Mouse (Mus musculus): Measurements from ENCODE around the gene Nrf1.

Gene Nrf1

DNA sequence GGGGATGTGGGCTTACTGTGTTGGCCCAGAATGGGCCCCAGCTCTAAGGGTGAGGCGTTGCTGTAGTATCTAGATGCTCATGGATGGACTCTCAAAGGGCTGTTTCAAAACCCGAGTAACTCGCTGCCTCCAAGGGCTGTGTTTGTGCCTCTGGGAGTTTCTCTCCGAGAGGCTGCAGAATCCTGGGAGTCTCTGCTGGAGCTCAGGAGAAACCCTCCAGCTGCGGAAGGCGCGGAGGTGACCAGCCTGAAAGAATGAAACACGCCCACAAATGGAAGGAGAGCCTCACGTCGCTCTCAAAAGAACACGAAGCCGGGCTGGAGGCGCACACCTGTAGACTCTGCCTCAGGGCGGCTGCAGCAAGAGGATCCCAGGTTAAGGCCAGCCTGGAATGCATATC is 129.5 kb downstream of the Nrf1 start:
- DNase-seq: no peak

DNA sequence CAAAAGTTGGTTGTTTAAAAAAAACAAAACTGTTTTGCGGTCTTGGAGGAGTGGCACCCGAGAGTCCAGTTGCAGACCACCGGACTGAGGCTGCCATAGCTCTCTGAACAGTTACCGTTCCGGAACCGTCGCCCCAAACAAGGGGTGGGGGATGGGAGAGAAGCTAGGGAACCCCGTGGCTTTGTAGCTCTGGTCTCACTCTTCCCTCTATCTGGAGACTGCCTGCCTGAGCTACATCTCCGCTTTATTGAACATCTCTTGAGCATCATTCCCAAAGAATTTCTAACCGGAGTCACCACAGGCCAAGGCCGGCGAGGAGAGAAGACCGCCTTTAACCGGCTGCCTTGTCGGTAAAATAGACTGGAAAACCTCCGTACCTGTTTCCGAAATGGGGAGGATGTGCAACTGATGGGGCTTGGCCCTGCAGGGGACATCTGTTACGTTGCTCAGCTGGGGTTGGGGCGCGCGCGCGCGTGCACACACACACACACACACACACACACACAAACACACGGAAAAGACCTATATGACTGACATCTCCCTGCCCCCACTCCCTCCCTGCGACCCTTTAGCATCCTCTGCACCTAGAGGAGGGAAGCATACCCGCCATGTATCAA is 130.3 kb downstream of the Nrf1 start:
- DNase-seq: no peak

- DNase-seq: no peak
Observed at GRCm38 (mm10) chr6:30179046-30179445, 131.3 kb downstream of the Nrf1 start.

GRCm38 (mm10) chr6:30180321-30180720 is 132.5 kb downstream of the Nrf1 start:
- DNase-seq: no peak

- DNase-seq: peak in 1 of 2 experiments; percentile 68
Observed at GRCm38 (mm10) chr6:30182038-30182437, 134.2 kb downstream of the Nrf1 start.

DNA sequence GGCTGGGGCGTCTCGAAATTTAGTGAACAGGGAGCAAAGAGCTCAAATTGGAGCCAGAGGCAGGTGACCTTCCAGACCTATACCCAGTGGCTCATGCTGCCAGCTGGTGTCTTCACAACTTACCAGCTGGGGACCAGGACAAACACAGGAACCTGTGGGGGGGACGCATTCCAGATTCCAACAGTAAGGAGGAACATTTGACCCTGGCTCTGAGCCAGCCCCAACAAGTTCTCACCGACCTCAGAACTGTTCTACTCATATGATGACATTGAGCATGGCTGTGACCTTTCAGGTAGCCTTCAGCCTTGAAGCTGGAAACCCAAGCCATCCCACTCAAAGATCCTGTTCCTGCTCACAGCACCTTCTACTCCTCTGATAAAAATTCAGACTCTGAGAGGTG is 135.8 kb downstream of the Nrf1 start:
- DNase-seq: no peak

GRCm38 (mm10) chr6:30195656-30196055 is 147.9 kb downstream of the Nrf1 start:
- DNase-seq: no peak

DNA sequence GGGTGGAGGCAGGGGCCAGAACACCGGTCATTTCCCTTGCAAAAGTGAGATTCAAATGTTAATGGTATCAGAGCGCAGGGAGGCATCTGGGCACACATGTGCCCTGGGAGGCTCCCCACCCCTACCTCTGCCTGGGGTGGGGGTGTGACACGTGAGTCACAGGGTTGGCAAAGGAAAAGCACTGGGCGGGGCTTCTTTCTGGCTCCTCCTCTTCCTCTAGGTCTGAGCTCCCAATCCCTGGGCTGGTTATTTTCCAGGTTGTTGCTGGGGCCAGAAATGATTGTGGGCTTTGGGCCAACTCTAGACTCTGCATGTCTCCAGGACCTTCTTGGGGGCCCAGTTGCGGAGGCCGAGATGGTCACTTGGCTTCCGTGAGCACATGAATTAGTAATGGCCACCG is 148.4 kb downstream of the Nrf1 start:
- DNase-seq: no peak

All from lung, postnatal 4 days (tissue).